Mouse (Mus musculus) testis, adult 2 months (tissue): ENCODE measurements around the gene 4930578G10Rik. TPM values are rescaled to one million over a fixed set of nuclear protein-coding genes. Genes with fewer than 3 reads are reported as not detected.

Experiments
- H3K27ac ChIP-seq: fragments of 200-500 bp; 2 replicates; pipeline ENCODE4 v1.5.1; 2012; ENCODE audit warnings: low read depth, low read length; ENCODE audit not compliant: control insufficient read depth, insufficient read depth
- H3K27me3 ChIP-seq: fragments of 200-500 bp; 2 replicates; pipeline ENCODE4 v1.6.1; 2012; ENCODE audit warnings: mild to moderate bottlenecking, low read length, moderate library complexity; ENCODE audit not compliant: control insufficient read depth, insufficient read depth
- H3K36me3 ChIP-seq: fragments of 200-500 bp; 2 replicates; pipeline ENCODE4 v1.6.1; 2012; ENCODE audit warnings: mild to moderate bottlenecking, low read length; ENCODE audit not compliant: control insufficient read depth, insufficient read depth
- H3K4me1 ChIP-seq: fragments of 200-500 bp; 2 replicates; pipeline ENCODE4 v1.6.1; 2012; ENCODE audit warnings: low read length; ENCODE audit not compliant: control insufficient read depth, insufficient read depth
- H3K4me3 ChIP-seq: fragments of 200-500 bp; 2 replicates; pipeline ENCODE4 v1.5.1; 2012; ENCODE audit warnings: low read depth, mild to moderate bottlenecking, low read length, moderate library complexity, mixed read lengths; ENCODE audit not compliant: control insufficient read depth
- CTCF ChIP-seq: fragments of 200-500 bp; IDR thresholded peaks from 2 replicates; pipeline ENCODE4 v1.5.1; 2012; ENCODE audit warnings: low read depth, mild to moderate bottlenecking, inconsistent platforms, low read length, moderate library complexity; ENCODE audit not compliant: control insufficient read depth, insufficient read depth, insufficient replicate concordance
- POLR2A ChIP-seq: fragments of 200-500 bp; IDR thresholded peaks from 2 replicates; pipeline ENCODE4 v1.6.1; 2012; ENCODE audit warnings: low read depth, mild to moderate bottlenecking, inconsistent platforms, low read length, moderate library complexity; ENCODE audit not compliant: control insufficient read depth
- polyA plus RNA-seq: library from polyadenylated mRNA; depleted of rRNA; stranded (reverse); fragments of >200 nt; gene quantifications from 2 replicates; pipeline ENCODE4 v1.2.3, GENCODE M21; 2012; rRNA removed

Gene 4930578G10Rik
- polyA plus RNA-seq, 1 experiment = 14.9 TPM

GRCm38 (mm10) chr4:42879829-42880676 is 144.7 kb downstream of the 4930578G10Rik start:
- Histone ChIP-seq H3K27me3 (no peaks in the 10 kb centered on the region), H3K4me1 (no peaks in the 10 kb centered on the region), H3K4me3 (no peak overlapping the region), H3K36me3 (no peaks in the 10 kb centered on the region), H3K27ac (no peak overlapping the region)
- no peak for TF ChIP-seq POLR2A
- no peak for TF ChIP-seq CTCF

GRCm38 (mm10) chr4:42880677-42880948 is 145.3 kb downstream of the 4930578G10Rik start:
- Histone ChIP-seq H3K36me3 (no peaks in the 10 kb centered on the region), H3K27me3 (no peaks in the 10 kb centered on the region), H3K27ac (no peak overlapping the region), H3K4me1 (no peaks in the 10 kb centered on the region), H3K4me3 (no peak overlapping the region)
- TF ChIP-seq POLR2A (no peak), CTCF (no peak)

GRCm38 (mm10) chr4:42886926-42887325 is 151.6 kb downstream of the 4930578G10Rik start:
- TF ChIP-seq POLR2A (no peak), CTCF (no peak)
- no peak overlapping the region for H3K4me3 ChIP-seq
- H3K36me3 ChIP-seq = no peaks in the 10 kb centered on the region
- H3K27ac ChIP-seq = no peak overlapping the region
- no peaks in the 10 kb centered on the region for H3K27me3 ChIP-seq
- no peaks in the 10 kb centered on the region for H3K4me1 ChIP-seq

GRCm38 (mm10) chr4:42888806-42889205 is 153.5 kb downstream of the 4930578G10Rik start:
- no peaks in the 10 kb centered on the region for H3K27me3 ChIP-seq
- H3K27ac ChIP-seq = no peak overlapping the region
- H3K4me3 ChIP-seq = no peak overlapping the region
- H3K4me1 ChIP-seq = no peaks in the 10 kb centered on the region
- no peaks in the 10 kb centered on the region for H3K36me3 ChIP-seq
- TF ChIP-seq CTCF (no peak), POLR2A (no peak)

GRCm38 (mm10) chr4:42891176-42891575 is 155.8 kb downstream of the 4930578G10Rik start:
- Histone ChIP-seq H3K27me3 (no peaks in the 10 kb centered on the region), H3K4me1 (no peaks in the 10 kb centered on the region), H3K27ac (no peak overlapping the region), H3K36me3 (no peaks in the 10 kb centered on the region), H3K4me3 (peak overlapping the region; percentile 5; the same call in 1 of the 2 replicates)
- no peak for TF ChIP-seq POLR2A
- TF ChIP-seq CTCF = no peak

- Histone ChIP-seq H3K27ac (no peak overlapping the region), H3K27me3 (no peaks in the 10 kb centered on the region), H3K4me1 (no peaks in the 10 kb centered on the region), H3K36me3 (no peaks in the 10 kb centered on the region), H3K4me3 (no peak overlapping the region)
- no peak for TF ChIP-seq POLR2A
- no peak for TF ChIP-seq CTCF
These were observed 159.8 kb downstream of the 4930578G10Rik start for GRCm38 (mm10) chr4:42895118-42895517.

Other genes starting within 250 kb of the 4930578G10Rik start
- not detected in 2 replicates for gene Fam205a2, start 207.4 kb upstream of the 4930578G10Rik start, polyA plus RNA-seq
- not detected in 2 replicates for gene Gm10591, start 123.3 kb upstream of the 4930578G10Rik start, polyA plus RNA-seq
- gene Gm2564, start 105.8 kb upstream of the 4930578G10Rik start, polyA plus RNA-seq = 2.0 and 2.8 TPM in 2 replicates
- gene Ccl27b, start 80.3 kb upstream of the 4930578G10Rik start, polyA plus RNA-seq = 4.1 and 4.5 TPM in 2 replicates
- gene Il11ra2, start 73.7 kb upstream of the 4930578G10Rik start, polyA plus RNA-seq = 1.2 and 1.8 TPM in 2 replicates
- gene Ccl19, start 21.0 kb downstream of the 4930578G10Rik start, polyA plus RNA-seq = 1.2 and 1.6 TPM in 2 replicates
- gene Ccl21a, start 38.4 kb downstream of the 4930578G10Rik start, polyA plus RNA-seq = 4.0 and 4.4 TPM in 2 replicates
- 18.8 and 19.9 TPM in 2 replicates for gene Fam205a1, start 118.3 kb downstream of the 4930578G10Rik start, polyA plus RNA-seq
- 0.07 and 0.20 TPM in 2 replicates for gene Gm12394, start 121.2 kb downstream of the 4930578G10Rik start, polyA plus RNA-seq
- 209 and 240 TPM in 2 replicates for gene Fam205c, start 138.7 kb downstream of the 4930578G10Rik start, polyA plus RNA-seq
- 1.3 and 1.7 TPM in 2 replicates for gene Phf24, start 181.1 kb downstream of the 4930578G10Rik start, polyA plus RNA-seq
- gene Dnajb5, start 214.3 kb downstream of the 4930578G10Rik start, polyA plus RNA-seq = 7.6 and 8.2 TPM in 2 replicates
- gene 1700022I11Rik, start 234.1 kb downstream of the 4930578G10Rik start, polyA plus RNA-seq = 22.4 and 23.7 TPM in 2 replicates